Mouse (Mus musculus) liver, embryonic 14.5 days (tissue): ENCODE results near the gene Lrp5.

Source experiments
- CTCF ChIP-seq: IDR thresholded peaks from 2 replicates; pipeline ENCODE4 v1.5.1; 2016; ENCODE audit warnings: antibody characterized with exemption, low read depth, control low read depth
- EP300 ChIP-seq: IDR thresholded peaks from 2 replicates; pipeline ENCODE4 v1.6.1; 2016; ENCODE audit warnings: antibody characterized with exemption, low read depth

DNA sequence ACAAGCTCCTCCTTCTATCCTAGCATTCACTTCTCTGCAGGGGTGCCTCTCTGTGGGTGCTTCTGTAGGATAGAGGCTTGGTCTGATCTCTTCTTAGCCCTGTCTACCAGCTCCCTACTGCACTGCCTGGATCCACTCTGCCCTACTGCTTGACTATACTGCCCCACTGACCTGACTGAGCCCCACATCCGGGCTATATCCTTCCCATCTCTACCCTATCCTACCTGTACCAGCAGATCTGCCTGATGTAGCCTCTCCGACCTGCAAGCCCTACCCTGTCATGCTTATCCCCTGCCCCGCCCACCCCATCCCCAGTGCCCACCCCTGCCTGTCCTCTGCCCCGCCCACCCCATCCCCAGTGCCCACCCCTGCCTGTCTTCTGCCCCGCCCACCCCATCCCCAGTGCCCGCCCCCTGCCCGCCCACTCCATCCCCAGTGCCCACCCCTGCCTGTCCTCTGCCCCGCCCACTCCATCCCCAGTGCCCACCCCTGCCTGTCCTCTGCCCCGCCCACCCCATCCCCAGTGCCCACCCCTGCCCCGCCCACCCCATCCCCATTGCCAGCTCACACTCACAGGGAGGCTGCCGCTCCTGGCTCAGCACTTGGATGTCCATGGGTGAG is 37.4 kb downstream of the Lrp5 start:
- TF ChIP-seq EP300 (no peak), CTCF (no peak)
